Mouse (Mus musculus) liver, embryonic 15.5 days (tissue): ENCODE data around the gene AI661453. TPM values are rescaled to one million over a fixed set of nuclear protein-coding genes. Genes with fewer than 3 reads are reported as not detected.
"Not testable (repeated sequence)": the region's sequence is repeated elsewhere in the genome, so short reads cannot be mapped to it uniquely, and the experiment has no call there.

Experiments used
- ATAC-seq: fragments of 200-750 bp; cut with Nextera tagmentation; 2 replicates; pipeline ENCODE4 v1.8.0; 2017; ENCODE audit warnings: moderate number of reproducible peaks, mild to moderate bottlenecking, moderate library complexity; ENCODE audit not compliant: insufficient read depth
- H3K27ac ChIP-seq: fragments of 300-500 bp; sonication (generic); replicated peaks from 2 replicates; pipeline ENCODE4 v1.5.1; 2015; ENCODE audit warnings: mild to moderate bottlenecking, inconsistent platforms
- H3K27me3 ChIP-seq: fragments of 300-500 bp; sonication (generic); 2 replicates; pipeline ENCODE4 v1.6.1; 2015; ENCODE audit warnings: mild to moderate bottlenecking, inconsistent platforms
- H3K36me3 ChIP-seq: fragments of 300-500 bp; sonication (generic); replicated peaks from 2 replicates; pipeline ENCODE4 v1.6.1; 2015; ENCODE audit warnings: moderate library complexity, mild to moderate bottlenecking, inconsistent platforms
- H3K4me1 ChIP-seq: fragments of 300-500 bp; sonication (generic); replicated peaks from 2 replicates; pipeline ENCODE4 v1.6.1; 2015; ENCODE audit warnings: inconsistent platforms
- H3K4me2 ChIP-seq: fragments of 300-500 bp; sonication (generic); 2 replicates; pipeline ENCODE4 v1.6.1; 2015; ENCODE audit warnings: moderate library complexity, mild to moderate bottlenecking, inconsistent platforms
- H3K4me3 ChIP-seq: fragments of 300-500 bp; sonication (generic); replicated peaks from 2 replicates; pipeline ENCODE4 v1.5.1; 2015; ENCODE audit warnings: mild to moderate bottlenecking, inconsistent platforms
- H3K9ac ChIP-seq: fragments of 300-500 bp; sonication (generic); 2 replicates; pipeline ENCODE4 v1.6.1; 2015; ENCODE audit warnings: moderate library complexity, mild to moderate bottlenecking, inconsistent platforms
- H3K9me3 ChIP-seq: fragments of 300-500 bp; sonication (generic); replicated peaks from 2 replicates; pipeline ENCODE4 v1.6.1; 2016; ENCODE audit warnings: inconsistent platforms
- WGBS: fragments of 180-500 bp; shearing (Covaris S2); methylation state at CpG from one replicate; pipeline ENCODE4 v1.1.7; 2015; ENCODE audit warnings: mixed read lengths; ENCODE audit not compliant: insufficient replicate concordance; 5-methylcytosine and 5-hydroxymethylcytosine counted together
- polyA plus RNA-seq: library from polyadenylated mRNA; unstranded; fragments of >200 nt; fragmentation: Nextera tagmentation; extraction: Ambion mirVana; gene quantifications from 2 replicates; pipeline ENCODE4 v1.2.1, GENCODE M21; 2015

AI661453 gene
- polyA plus RNA-seq, 1 experiment from 2014 or later: 0.51 TPM

- peak; percentile 66 for ATAC-seq
- H3K4me3 ChIP-seq: no peak overlapping the region
- H3K9me3 ChIP-seq: no peaks in the 10 kb centered on the region
- H3K27me3 ChIP-seq: no peaks in the 10 kb centered on the region
- H3K4me2 ChIP-seq: peak overlapping the region; percentile 19
- H3K9ac ChIP-seq: no peak overlapping the region
- H3K27ac ChIP-seq: peak overlapping the region; percentile 80
- peaks cover 36% of the 10 kb centered on the region for H3K4me1 ChIP-seq
- 5% methylated on average over 1 of the region's 1 CpGs for WGBS
- H3K36me3 ChIP-seq: peaks cover 16% of the 10 kb centered on the region
These were observed 48.0 kb downstream of the AI661453 start for GRCm38 (mm10) chr17:47484241-47484921.

DNA sequence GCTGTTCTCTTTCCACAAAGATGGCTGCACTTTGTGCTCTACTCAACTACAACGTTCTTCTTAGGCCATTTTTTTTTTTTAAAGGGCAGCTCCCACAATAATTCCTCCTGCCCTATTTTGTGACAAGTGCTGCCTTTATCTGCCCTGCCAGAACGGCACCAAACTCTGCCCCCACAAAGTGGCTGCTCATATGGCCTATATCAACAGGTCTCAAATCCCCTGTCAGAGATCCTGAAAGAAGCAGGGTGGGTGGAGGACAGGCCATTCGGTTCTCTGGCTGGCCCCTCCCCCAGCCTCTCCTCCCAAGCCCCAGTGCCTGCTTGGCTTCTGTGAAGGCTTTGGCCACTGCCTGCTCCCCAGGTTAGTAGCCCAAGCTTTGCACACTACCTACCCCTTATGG lies 48.6 kb downstream of the AI661453 start:
- Histone ChIP-seq H3K36me3 (peaks cover 22% of the 10 kb centered on the region), H3K4me2 (peak overlapping the region; percentile 19), H3K4me1 (peaks cover 36% of the 10 kb centered on the region), H3K9me3 (no peaks in the 10 kb centered on the region), H3K27me3 (no peaks in the 10 kb centered on the region), H3K9ac (no peak overlapping the region), H3K4me3 (no peak overlapping the region), H3K27ac (peak overlapping the region; percentile 80)
- peak; percentile 32; the same call in 1 of the 2 replicates for ATAC-seq
- WGBS: 8% methylated on average over 3 of the region's 3 CpGs

DNA sequence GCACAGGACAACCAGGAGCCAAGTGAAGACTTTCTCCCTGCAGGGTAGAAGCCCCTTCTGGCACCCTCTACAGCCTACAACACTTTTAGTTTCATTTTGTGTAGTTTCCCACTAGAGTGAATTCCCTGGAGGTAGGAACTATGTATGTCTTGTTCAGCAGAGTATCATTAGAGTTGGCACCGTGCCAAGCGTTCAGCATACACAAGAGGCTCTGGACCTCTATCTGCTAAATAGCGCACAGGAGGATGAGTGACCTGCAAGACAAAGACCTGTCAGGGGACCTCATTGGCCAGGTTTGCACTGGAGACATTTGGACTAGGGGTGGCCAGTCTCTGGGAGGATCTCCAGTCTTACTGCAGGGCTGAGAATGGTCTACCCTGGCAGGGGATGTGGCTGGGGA lies 49.4 kb downstream of the AI661453 start:
- Histone ChIP-seq H3K27me3 (no peaks in the 10 kb centered on the region), H3K9me3 (no peaks in the 10 kb centered on the region), H3K27ac (peak overlapping the region; percentile 80), H3K4me1 (peaks cover 36% of the 10 kb centered on the region), H3K36me3 (peaks cover 30% of the 10 kb centered on the region), H3K9ac (no peak overlapping the region), H3K4me2 (no peak overlapping the region), H3K4me3 (no peak overlapping the region)
- 79% methylated on average over 3 of the region's 3 CpGs for WGBS
- ATAC-seq: no peak

GRCm38 (mm10) chr17:47490791-47491190 lies 54.4 kb downstream of the AI661453 start:
- Histone ChIP-seq H3K27ac (no peak overlapping the region), H3K4me2 (no peak overlapping the region), H3K36me3 (peaks cover 80% of the 10 kb centered on the region), H3K4me1 (peaks cover 26% of the 10 kb centered on the region), H3K9ac (no peak overlapping the region), H3K27me3 (no peaks in the 10 kb centered on the region), H3K9me3 (no peaks in the 10 kb centered on the region), H3K4me3 (no peak overlapping the region)
- ATAC-seq: no peak
- WGBS: 78% methylated on average over 9 of the region's 9 CpGs

- H3K36me3 ChIP-seq: peaks cover 95% of the 10 kb centered on the region
These were observed 56.3 kb downstream of the AI661453 start for GRCm38 (mm10) chr17:47492731-47493130.

DNA sequence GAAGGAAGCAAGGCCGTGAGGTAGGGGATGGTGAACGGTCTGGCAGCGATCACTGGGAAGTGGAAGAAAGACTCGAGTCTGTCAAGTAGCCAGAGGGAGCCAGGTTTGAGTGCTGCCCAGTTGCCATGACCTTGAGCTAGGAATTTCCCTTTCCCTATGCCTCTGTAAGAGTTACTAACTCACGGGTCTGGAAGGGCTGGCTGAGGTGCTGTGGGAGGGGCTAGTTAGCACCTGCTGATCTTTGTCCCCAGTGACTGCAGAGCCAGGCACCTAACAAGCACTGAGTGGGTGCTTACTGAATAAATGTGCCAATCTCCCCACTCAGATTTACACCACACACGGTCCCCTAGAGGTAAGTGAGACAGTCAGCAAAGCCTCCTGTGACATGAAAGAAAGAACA lies 57.2 kb downstream of the AI661453 start:
- 79% methylated on average over 6 of the region's 6 CpGs for WGBS
- H3K9ac ChIP-seq: no peak overlapping the region
- H3K27me3 ChIP-seq: no peaks in the 10 kb centered on the region
- H3K4me2 ChIP-seq: no peak overlapping the region
- no peak overlapping the region for H3K4me3 ChIP-seq
- peaks cover 98% of the 10 kb centered on the region for H3K36me3 ChIP-seq
- H3K9me3 ChIP-seq: no peaks in the 10 kb centered on the region
- H3K27ac ChIP-seq: no peak overlapping the region
- H3K4me1 ChIP-seq: peaks cover 16% of the 10 kb centered on the region
- no peak for ATAC-seq

More at GRCm38 (mm10) chr17:47492731-47493130, 56.3 kb downstream of the AI661453 start:
- Histone ChIP-seq H3K4me1 (peaks cover 16% of the 10 kb centered on the region), H3K4me3 (no peak overlapping the region), H3K9ac (no peak overlapping the region), H3K4me2 (no peak overlapping the region), H3K27ac (no peak overlapping the region), H3K9me3 (no peaks in the 10 kb centered on the region), H3K27me3 (no peaks in the 10 kb centered on the region)
- no peak for ATAC-seq
- WGBS: 80% methylated on average over 6 of the region's 6 CpGs

DNA sequence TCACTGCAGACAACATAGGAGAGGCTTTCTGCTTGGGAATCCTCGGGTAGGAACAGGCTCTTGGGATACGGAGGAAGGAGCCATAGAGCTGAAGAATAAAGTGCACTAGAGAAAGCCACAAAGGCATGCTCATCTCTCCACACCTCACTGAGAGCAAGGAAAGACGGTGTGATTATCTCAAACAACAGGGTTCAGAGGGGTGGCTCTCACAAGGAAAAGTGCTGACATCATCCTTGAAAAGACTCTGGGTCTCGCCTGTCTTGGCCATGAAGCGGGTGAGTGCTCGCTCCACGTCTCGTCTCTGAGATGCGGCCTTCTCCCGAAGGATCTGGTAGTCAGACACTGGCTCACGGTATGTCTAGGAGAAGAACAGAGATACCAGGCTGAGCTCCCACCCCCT lies 57.7 kb downstream of the AI661453 start:
- Histone ChIP-seq H3K4me1 (peaks cover 13% of the 10 kb centered on the region), H3K9me3 (no peaks in the 10 kb centered on the region), H3K27me3 (no peaks in the 10 kb centered on the region), H3K4me2 (no peak overlapping the region), H3K27ac (0 out of 2 replicates have a peak overlapping the region, but pooled peaks have one; percentile 10), H3K36me3 (peaks cover 98% of the 10 kb centered on the region), H3K9ac (no peak overlapping the region), H3K4me3 (no peak overlapping the region)
- no peak for ATAC-seq
- 67% methylated on average over 11 of the region's 11 CpGs for WGBS

- Histone ChIP-seq H3K4me2 (peak overlapping the region; percentile 76), H3K9me3 (no peaks in the 10 kb centered on the region), H3K36me3 (peaks cover 42% of the 10 kb centered on the region), H3K4me3 (peak overlapping the region; percentile 76), H3K4me1 (peaks cover 50% of the 10 kb centered on the region), H3K9ac (peak overlapping the region; percentile 74), H3K27me3 (no peaks in the 10 kb centered on the region), H3K27ac (peak overlapping the region; percentile 89)
- peak; percentile 2; the same call in 1 of the 2 replicates for ATAC-seq
- WGBS: 6% methylated on average over 11 of the region's 11 CpGs
These were observed 65.1 kb downstream of the AI661453 start for GRCm38 (mm10) chr17:47501531-47501930.

DNA sequence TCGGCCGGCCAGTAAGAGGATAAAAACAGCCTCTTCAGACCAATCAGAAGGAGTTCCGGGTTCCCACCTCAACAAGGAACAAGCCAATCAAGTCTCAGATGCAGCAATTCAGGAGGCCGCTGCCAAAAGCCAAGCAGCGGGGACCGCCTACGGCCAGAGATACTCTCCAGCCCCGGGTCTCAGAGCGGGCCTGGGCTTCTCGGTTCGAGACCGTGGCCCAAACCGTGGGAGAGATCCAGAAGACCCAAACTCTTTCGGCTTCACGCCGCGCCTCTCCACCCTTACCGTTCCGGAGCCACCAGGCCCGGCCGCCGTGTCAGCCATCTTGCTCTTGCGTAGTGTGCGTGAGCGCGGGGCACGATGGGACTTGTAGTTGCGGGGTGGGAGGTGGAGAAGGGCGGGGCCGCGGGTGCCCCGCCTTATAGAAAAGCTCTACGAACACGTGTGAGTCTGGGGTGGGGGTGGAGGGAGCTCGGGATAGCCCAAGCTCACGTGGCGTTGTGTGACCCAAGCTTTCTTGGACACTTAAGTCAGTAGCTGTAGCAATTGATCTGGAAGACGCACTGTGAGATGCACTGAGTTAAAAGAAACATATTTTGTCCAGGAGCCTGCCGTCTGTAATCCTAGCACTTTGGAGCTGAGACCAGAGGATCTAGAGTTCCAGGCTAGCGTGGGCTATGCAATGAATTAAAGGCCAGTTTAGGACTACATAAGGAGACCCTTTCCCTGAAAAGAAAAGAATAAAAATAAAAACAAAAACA lies 65.7 kb downstream of the AI661453 start, which contains the start of gene Taf8:
Taf8 (minus strand) TSS at position 347 of the 761 bp plus-strand sequence.
- H3K9me3 ChIP-seq: no peaks in the 10 kb centered on the region
- H3K36me3 ChIP-seq: peaks cover 36% of the 10 kb centered on the region
- peak within 1 kb of the TSS; percentile 76 for H3K4me2 ChIP-seq
- peak; percentile 91 for ATAC-seq
- H3K4me3 ChIP-seq: peak within 1 kb of the TSS; percentile 76
- WGBS: 1% methylated on average over 40 of the region's 40 CpGs
- H3K4me1 ChIP-seq: peaks cover 55% of the 10 kb centered on the region
- no peaks in the 10 kb centered on the region for H3K27me3 ChIP-seq
- peak within 1 kb of the TSS; percentile 74 for H3K9ac ChIP-seq
- H3K27ac ChIP-seq: peak within 1 kb of the TSS; percentile 89

DNA sequence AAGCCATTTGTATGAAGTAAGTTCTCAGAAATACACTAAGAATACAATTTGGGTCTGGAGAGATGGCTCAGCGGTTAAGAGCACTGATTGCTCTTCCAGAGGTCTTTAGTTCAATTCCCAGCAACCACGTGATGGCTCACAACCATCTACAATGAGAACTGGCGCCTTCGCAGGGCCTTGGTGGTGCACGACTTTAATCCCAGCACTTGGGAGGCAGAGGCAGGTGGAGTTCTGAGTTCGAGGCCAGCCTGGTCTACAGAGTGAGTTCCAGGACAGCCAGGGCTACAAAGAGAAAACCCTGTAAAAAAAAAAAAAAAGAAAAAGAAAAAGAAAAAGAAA lies 66.3 kb downstream of the AI661453 start:
- 66% methylated on average over 6 of the region's 6 CpGs for WGBS
- H3K4me2 ChIP-seq: peak overlapping the region; percentile 76
- peak overlapping the region; percentile 76; the same call in 1 of the 2 replicates for H3K4me3 ChIP-seq
- H3K4me1 ChIP-seq: peaks cover 61% of the 10 kb centered on the region
- H3K36me3 ChIP-seq: peaks cover 30% of the 10 kb centered on the region
- H3K27me3 ChIP-seq, H3K9me3 ChIP-seq, ATAC-seq, H3K9ac ChIP-seq: not testable (repeated sequence)
- H3K27ac ChIP-seq: peak overlapping the region; percentile 89

GRCm38 (mm10) chr17:47503689-47504088 lies 67.3 kb downstream of the AI661453 start:
- no peaks in the 10 kb centered on the region for H3K27me3 ChIP-seq
- no peak overlapping the region for H3K9ac ChIP-seq
- H3K36me3 ChIP-seq: peaks cover 22% of the 10 kb centered on the region
- no peak overlapping the region for H3K4me3 ChIP-seq
- ATAC-seq: no peak
- peak overlapping the region; percentile 77 for H3K27ac ChIP-seq
- H3K4me1 ChIP-seq: peaks cover 71% of the 10 kb centered on the region
- H3K9me3 ChIP-seq: no peaks in the 10 kb centered on the region
- H3K4me2 ChIP-seq: peak overlapping the region; percentile 79; the same call in 1 of the 2 replicates
